ENCODE assay signal across 20 mouse cellular contexts in the genomic region with DNA sequence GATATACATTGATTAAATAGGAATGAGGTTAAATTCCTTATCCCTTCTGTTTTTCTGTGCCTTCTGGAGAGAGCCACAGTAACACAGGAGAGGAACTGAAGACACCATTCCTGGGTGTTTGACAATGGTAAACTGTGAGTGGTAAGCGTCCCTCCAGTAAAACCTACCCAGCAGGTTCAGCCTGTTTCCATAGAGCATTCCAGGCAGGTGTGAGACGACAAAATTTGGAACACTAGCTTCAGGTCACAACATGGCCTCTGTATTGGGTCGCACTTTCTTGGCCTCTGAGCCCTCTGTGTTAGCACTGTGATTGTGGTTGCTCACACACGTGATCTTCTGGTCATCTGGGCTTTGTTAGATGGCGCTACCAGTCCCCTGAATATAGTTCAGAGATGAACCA.
DNase-seq lines count a peak whose midpoint lies in the region; ATAC-seq and TF ChIP-seq lines count a peak whose summit lies in the region.
"Had no signal": no experiment of that assay in that cellular context is flagged by ENCODE, and none has a peak within 500 bp of the region (broad histone marks: within the 10 kb centered on the region; RNA-seq: fewer than 3 reads in every experiment).

No protein-coding gene starts in this region.

- peak; percentile 56 for DNase-seq in heart, adult 11 months
- DNase-seq in heart, postnatal 4 days, result no peak
- DNase-seq in kidney, postnatal 10 days, result peak; percentile 32
- DNase-seq in lung, postnatal 0 days (ENCODE audit: low spot score), result no peak
- no peak for DNase-seq in lung, postnatal 4 days
- DNase-seq in left cerebral cortex, postnatal 4 days, result no peak
- DNase-seq: adrenal gland, postnatal 14 days; cerebellum, adult 2 months; cerebellum, postnatal 25 days; embryo, embryonic 11 days; kidney, adult 8-10 months; liver, postnatal 0 days had no signal

- TF ChIP-seq CTCF in lung, postnatal 0 days (IDR thresholded peaks at IDR 0.05), result no peak

- H3K4me3 ChIP-seq in kidney, embryonic 16.5 days (ENCODE audit: low read length), result no peak overlapping the region
- no peak overlapping the region for H3K4me3 ChIP-seq in lung, postnatal 0 days (ENCODE audit: low read depth, low read length)
- no peak overlapping the region for H3K4me3 ChIP-seq in stomach, embryonic 15.5 days (replicated peaks)
- H3K4me3 ChIP-seq: forebrain, embryonic 12.5 days; heart, embryonic 10.5 days; hindbrain, embryonic 15.5 days; megakaryocyte, embryonic 14.5 days; midbrain, embryonic 13.5 days had no signal

- intact Hi-C loops in left cerebral cortex, postnatal 4 days (cut with DNase I), result no loop called here

- H3K4me1 ChIP-seq in kidney, embryonic 16.5 days (ENCODE audit: insufficient read depth, low read length), result peaks cover 16% of the 10 kb centered on the region
- H3K4me1 ChIP-seq in lung, postnatal 0 days (ENCODE audit: insufficient read depth, low read depth, low read length), result no peaks in the 10 kb centered on the region
- H3K4me1 ChIP-seq in stomach, embryonic 15.5 days, result peaks cover 7% of the 10 kb centered on the region; the same call in 1 of the 2 replicates
- H3K4me1 ChIP-seq: hindbrain, embryonic 15.5 days had no signal

- ATAC-seq in kidney, embryonic 16.5 days (ENCODE audit: low FRiP score, low TSS enrichment), result no peak
- 0 out of 2 replicates have a peak, but pooled peaks have one; percentile 24 for ATAC-seq in lung, postnatal 0 days
- ATAC-seq in stomach, embryonic 15.5 days (ENCODE audit: insufficient read depth, low FRiP score, low read depth), result peak; percentile 44
- ATAC-seq: liver, postnatal 0 days; midbrain, embryonic 13.5 days had no signal

- 79% methylated on average over 5 of the region's 5 CpGs for WGBS in kidney, embryonic 16.5 days
- 56% methylated on average over 5 of the region's 5 CpGs for WGBS in lung, postnatal 0 days
- WGBS in stomach, embryonic 15.5 days, result 62% methylated on average over 5 of the region's 5 CpGs

- no peaks in the 10 kb centered on the region for H3K9me3 ChIP-seq in kidney, embryonic 16.5 days (ENCODE audit: low read length)
- H3K9me3 ChIP-seq in lung, postnatal 0 days (ENCODE audit: low read length), result no peaks in the 10 kb centered on the region
- H3K9me3 ChIP-seq in stomach, embryonic 15.5 days, result no peaks in the 10 kb centered on the region
- H3K9me3 ChIP-seq: forebrain, embryonic 12.5 days; heart, embryonic 10.5 days; hindbrain, embryonic 15.5 days; midbrain, embryonic 13.5 days had no signal

- no peak overlapping the region for H3K27ac ChIP-seq in kidney, embryonic 16.5 days (ENCODE audit: low read length)
- H3K27ac ChIP-seq in lung, postnatal 0 days (ENCODE audit: low read length), result no peak overlapping the region
- H3K27ac ChIP-seq in stomach, embryonic 15.5 days, result no peak overlapping the region
- H3K27ac ChIP-seq: forebrain, embryonic 12.5 days; heart, embryonic 10.5 days; hindbrain, embryonic 15.5 days; midbrain, embryonic 13.5 days had no signal

- H3K4me2 ChIP-seq in kidney, embryonic 16.5 days (replicated peaks; ENCODE audit: low read depth, low read length), result no peak overlapping the region
- no peak overlapping the region for H3K4me2 ChIP-seq in lung, postnatal 0 days (replicated peaks; ENCODE audit: low read depth, low read length)
- no peak overlapping the region for H3K4me2 ChIP-seq in stomach, embryonic 15.5 days
- H3K4me2 ChIP-seq: forebrain, embryonic 12.5 days; hindbrain, embryonic 15.5 days; liver, embryonic 11.5 days; midbrain, embryonic 13.5 days had no signal

- no peak overlapping the region for H3K9ac ChIP-seq in kidney, embryonic 16.5 days (replicated peaks; ENCODE audit: low read length)
- H3K9ac ChIP-seq in lung, postnatal 0 days (replicated peaks; ENCODE audit: low read depth), result no peak overlapping the region
- no peak overlapping the region for H3K9ac ChIP-seq in stomach, embryonic 15.5 days
- H3K9ac ChIP-seq: forebrain, embryonic 12.5 days; hindbrain, embryonic 15.5 days; liver, postnatal 0 days; midbrain, embryonic 13.5 days had no signal

- H3K27me3 ChIP-seq in kidney, embryonic 16.5 days (ENCODE audit: insufficient read depth, low read length), result no peaks in the 10 kb centered on the region
- H3K27me3 ChIP-seq in lung, postnatal 0 days (replicated peaks; ENCODE audit: insufficient read depth, low read length), result no peaks in the 10 kb centered on the region
- no peaks in the 10 kb centered on the region for H3K27me3 ChIP-seq in stomach, embryonic 15.5 days (replicated peaks)
- H3K27me3 ChIP-seq: forebrain, embryonic 12.5 days; hindbrain, embryonic 15.5 days; midbrain, embryonic 13.5 days had no signal

- TF ChIP-seq EP300 in lung, postnatal 0 days (IDR thresholded peaks at IDR 0.05), result no peak

- H3K36me3 ChIP-seq in kidney, embryonic 16.5 days (ENCODE audit: insufficient read depth, low read length), result no peaks in the 10 kb centered on the region
- H3K36me3 ChIP-seq in lung, postnatal 0 days (ENCODE audit: insufficient read depth, low read length), result no peaks in the 10 kb centered on the region
- H3K36me3 ChIP-seq in stomach, embryonic 15.5 days, result no peaks in the 10 kb centered on the region
- H3K36me3 ChIP-seq: forebrain, embryonic 12.5 days; heart, embryonic 10.5 days; hindbrain, embryonic 15.5 days; midbrain, embryonic 13.5 days had no signal

Comparison
In these comparisons a context has a peak if more than half of its experiments do, and no peak if none do; other contexts are left out.
1. DNase-seq: peak in heart, adult 11 months (single experiment) and kidney, postnatal 10 days (single experiment); none in heart, postnatal 4 days (single experiment), lung, postnatal 0 days (single experiment), lung, postnatal 4 days (0 of 2) and left cerebral cortex, postnatal 4 days (single experiment).